Mouse (Mus musculus) cortical plate, adult 2 months (tissue): ENCODE results near the gene Olfr1368.

Experiments
- CTCF ChIP-seq: fragments of 200-500 bp; IDR thresholded peaks from 2 replicates; pipeline ENCODE4 v1.5.1; 2011; ENCODE audit warnings: mild to moderate bottlenecking, control low read depth, low read length; ENCODE audit not compliant: insufficient read depth; ENCODE audit errors: extremely low read depth
- POLR2A ChIP-seq: fragments of 200-500 bp; IDR thresholded peaks from 2 replicates; pipeline ENCODE4 v1.6.1; 2011; ENCODE audit warnings: mild to moderate bottlenecking, low read length, control low read depth; ENCODE audit not compliant: insufficient read depth; ENCODE audit errors: extremely low read depth

GRCm38 (mm10) chr13:21166936-21167909, 21.6 kb upstream of the Olfr1368 start:
- TF ChIP-seq CTCF (no peak), POLR2A (no peak)
